Mouse (Mus musculus) hindbrain, embryonic 12.5 days (tissue): ENCODE measurements at regions not wholly inside any gene's neighbourhood (a gene's known extent, or its start where the extent isn't known, plus 50 kb on each side); places are given as distances from the start of the nearest gene placed in this dataset.
"Not testable (repeated sequence)": the region's sequence is repeated elsewhere in the genome, so short reads cannot be mapped to it uniquely, and the experiment has no call there.

Experiments
- ATAC-seq: fragments of 200-750 bp; cut with Nextera tagmentation; 2 replicates; pipeline ENCODE4 v1.8.0; 2017; ENCODE audit warnings: moderate TSS enrichment; ENCODE audit not compliant: low FRiP score
- H3K27ac ChIP-seq: fragments of 300-500 bp; sonication (generic); 2 replicates; pipeline ENCODE4 v1.5.1; 2016; ENCODE audit warnings: mild to moderate bottlenecking
- H3K27me3 ChIP-seq: fragments of 300-500 bp; sonication (generic); 2 replicates; pipeline ENCODE4 v1.6.1; 2016; ENCODE audit warnings: mild to moderate bottlenecking
- H3K36me3 ChIP-seq: fragments of 300-500 bp; sonication (generic); 2 replicates; pipeline ENCODE4 v1.6.1; 2016; ENCODE audit warnings: mild to moderate bottlenecking
- H3K4me1 ChIP-seq: fragments of 300-500 bp; sonication (generic); 2 replicates; pipeline ENCODE4 v1.6.1; 2016
- H3K4me2 ChIP-seq: fragments of 300-500 bp; sonication (generic); replicated peaks from 2 replicates; pipeline ENCODE4 v1.6.1; 2016; ENCODE audit warnings: mild to moderate bottlenecking
- H3K4me3 ChIP-seq: fragments of 300-500 bp; sonication (generic); 2 replicates; pipeline ENCODE4 v1.5.1; 2016; ENCODE audit warnings: mild to moderate bottlenecking
- H3K9ac ChIP-seq: fragments of 300-500 bp; sonication (generic); 2 replicates; pipeline ENCODE4 v1.6.1; 2016; ENCODE audit warnings: mild to moderate bottlenecking, moderate library complexity
- H3K9me3 ChIP-seq: fragments of 300-500 bp; sonication (generic); replicated peaks from 2 replicates; pipeline ENCODE4 v1.6.1; 2016; ENCODE audit warnings: mild to moderate bottlenecking
- whole genome bisulfite sequencing: fragments of 180-500 bp; shearing (Covaris S2); methylation state at CpG from one replicate; pipeline ENCODE4 v1.1.7; 2016; 5-methylcytosine and 5-hydroxymethylcytosine counted together

- Histone ChIP-seq H3K4me3 (peak overlapping the region; percentile 65), H3K4me2 (peak overlapping the region; percentile 95), H3K27me3 (peaks cover 40% of the 10 kb centered on the region), H3K4me1 (peaks cover 13% of the 10 kb centered on the region; the same call in 1 of the 2 replicates), H3K36me3 (no peaks in the 10 kb centered on the region), H3K27ac (no peak overlapping the region), H3K9ac (peak overlapping the region; percentile 73), H3K9me3 (no peaks in the 10 kb centered on the region)
- WGBS, result under 1% methylated on average over 77 of the region's 77 CpGs
- peak; percentile 85 for ATAC-seq
Observed at GRCm38 (mm10) chr1:18058211-18058971, 87.3 kb downstream of the Crisp4 start.

GRCm38 (mm10) chr1:18057646-18058210, 88.0 kb downstream of the Crisp4 start:
- H3K27me3 ChIP-seq, result peaks cover 40% of the 10 kb centered on the region
- H3K4me2 ChIP-seq, result peak overlapping the region; percentile 95
- H3K36me3 ChIP-seq, result no peaks in the 10 kb centered on the region
- peak overlapping the region; percentile 73 for H3K9ac ChIP-seq
- peak overlapping the region; percentile 65 for H3K4me3 ChIP-seq
- no peaks in the 10 kb centered on the region for H3K9me3 ChIP-seq
- WGBS, result under 1% methylated on average over 26 of the region's 26 CpGs
- no peak overlapping the region for H3K27ac ChIP-seq
- H3K4me1 ChIP-seq, result peaks cover 13% of the 10 kb centered on the region; the same call in 1 of the 2 replicates
- no peak; the same call in 1 of the 2 replicates for ATAC-seq

- Histone ChIP-seq H3K4me2 (peak overlapping the region; percentile 95), H3K4me1 (peaks cover 13% of the 10 kb centered on the region; the same call in 1 of the 2 replicates), H3K27me3 (peaks cover 40% of the 10 kb centered on the region), H3K4me3 (peak overlapping the region; percentile 65)
- H3K27ac ChIP-seq, H3K9me3 ChIP-seq, H3K36me3 ChIP-seq, ATAC-seq, H3K9ac ChIP-seq: not testable (repeated sequence)
- 5% methylated on average over 11 of the region's 11 CpGs for WGBS
Observed at GRCm38 (mm10) chr1:18057003-18057402, 88.7 kb downstream of the Crisp4 start.

- Histone ChIP-seq H3K27me3 (no peaks in the 10 kb centered on the region), H3K4me2 (no peak overlapping the region), H3K9me3 (no peaks in the 10 kb centered on the region), H3K4me1 (no peaks in the 10 kb centered on the region), H3K36me3 (no peaks in the 10 kb centered on the region), H3K27ac (no peak overlapping the region), H3K4me3 (no peak overlapping the region), H3K9ac (no peak overlapping the region)
- WGBS, result 61% methylated on average over 3 of the region's 3 CpGs
- no peak for ATAC-seq
Observed at GRCm38 (mm10) chr1:18030226-18030625, 115.5 kb downstream of the Crisp4 start.

GRCm38 (mm10) chr1:18012941-18013340, 132.8 kb downstream of the Crisp4 start:
- not testable (repeated sequence) for H3K27me3 ChIP-seq, ATAC-seq, H3K9me3 ChIP-seq, H3K4me2 ChIP-seq, H3K4me1 ChIP-seq, H3K9ac ChIP-seq, H3K27ac ChIP-seq, H3K4me3 ChIP-seq, H3K36me3 ChIP-seq

- H3K9ac ChIP-seq, result no peak overlapping the region
- 15% methylated on average over 3 of the region's 3 CpGs for WGBS
- H3K27me3 ChIP-seq, result no peaks in the 10 kb centered on the region
- H3K4me2 ChIP-seq, result no peak overlapping the region
- ATAC-seq, result 0 out of 2 replicates have a peak, but pooled peaks have one; percentile 38
- H3K4me1 ChIP-seq, result no peaks in the 10 kb centered on the region
- no peaks in the 10 kb centered on the region for H3K9me3 ChIP-seq
- H3K4me3 ChIP-seq, result no peak overlapping the region
- no peak overlapping the region for H3K27ac ChIP-seq
- H3K36me3 ChIP-seq, result no peaks in the 10 kb centered on the region
Observed at GRCm38 (mm10) chr1:17980604-17981003, 165.1 kb downstream of the Crisp4 start.

- Histone ChIP-seq H3K9ac (no peak overlapping the region), H3K36me3 (no peaks in the 10 kb centered on the region), H3K27me3 (no peaks in the 10 kb centered on the region), H3K4me3 (no peak overlapping the region), H3K9me3 (no peaks in the 10 kb centered on the region), H3K4me2 (no peak overlapping the region), H3K4me1 (no peaks in the 10 kb centered on the region), H3K27ac (no peak overlapping the region)
- WGBS, result 88% methylated on average over 2 of the region's 2 CpGs
- ATAC-seq, result no peak
Observed at GRCm38 (mm10) chr1:17978086-17978485, 167.6 kb downstream of the Crisp4 start.

GRCm38 (mm10) chr1:17956881-17957280, 188.8 kb downstream of the Crisp4 start:
- not testable (repeated sequence) for H3K27ac ChIP-seq, H3K4me1 ChIP-seq, H3K9ac ChIP-seq, H3K9me3 ChIP-seq, H3K4me3 ChIP-seq, H3K4me2 ChIP-seq, ATAC-seq, H3K36me3 ChIP-seq, H3K27me3 ChIP-seq
- WGBS, result 98% methylated on average over 16 of the region's 21 CpGs

- not testable (repeated sequence) for H3K4me1 ChIP-seq, H3K27ac ChIP-seq, H3K4me3 ChIP-seq, H3K9ac ChIP-seq, H3K36me3 ChIP-seq, ATAC-seq, H3K9me3 ChIP-seq, H3K27me3 ChIP-seq, H3K4me2 ChIP-seq
- 74% methylated on average over 4 of the region's 4 CpGs for WGBS
Observed at GRCm38 (mm10) chr1:17932108-17932810, 213.4 kb downstream of the Crisp4 start.
